Mouse (Mus musculus) regulatory T cell (primary cell): ENCODE measurements around the gene Capg.

Experiments
- in situ Hi-C: fragments of 300-600 bp; cut with MboI, MseI; formaldehyde crosslinking; loops from one replicate; pipeline ENCODE4 v1.15.1; 2025; ENCODE audit warnings: high pct_unique_total_duplicates

The Capg gene

GRCm38 (mm10) chr6:72544283-72544987 is at the start of gene Capg:
TSS of gene Capg (plus strand) at chr6:72544391.
- in situ Hi-C loops: no loop called here

- in situ Hi-C loops: no loop called here
These were observed 45.2 kb upstream of the Capg start for GRCm38 (mm10) chr6:72498950-72499349.

DNA sequence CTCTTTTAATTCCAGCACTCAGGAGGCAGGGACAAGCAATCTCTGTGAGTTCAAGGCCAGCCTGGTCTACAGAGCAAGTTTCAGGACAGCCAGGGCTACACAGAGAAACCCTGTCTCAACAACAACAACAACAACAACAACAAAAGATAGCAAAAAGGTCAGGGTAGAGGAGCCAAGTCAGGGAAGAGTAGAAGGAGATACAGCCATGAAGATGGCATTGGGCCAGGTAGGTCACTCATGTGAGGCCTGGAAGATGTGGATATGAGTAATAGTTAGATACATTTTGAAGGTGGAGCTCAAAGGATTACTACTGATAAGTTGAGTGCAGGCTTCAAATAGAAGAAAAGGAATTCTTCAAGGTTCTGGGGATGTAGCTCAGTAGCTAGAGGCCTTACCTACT is 40.9 kb upstream of the Capg start:
- in situ Hi-C loops: no loop called here

GRCm38 (mm10) chr6:72503939-72504338 is 40.3 kb upstream of the Capg start:
- in situ Hi-C loops: no loop called here

DNA sequence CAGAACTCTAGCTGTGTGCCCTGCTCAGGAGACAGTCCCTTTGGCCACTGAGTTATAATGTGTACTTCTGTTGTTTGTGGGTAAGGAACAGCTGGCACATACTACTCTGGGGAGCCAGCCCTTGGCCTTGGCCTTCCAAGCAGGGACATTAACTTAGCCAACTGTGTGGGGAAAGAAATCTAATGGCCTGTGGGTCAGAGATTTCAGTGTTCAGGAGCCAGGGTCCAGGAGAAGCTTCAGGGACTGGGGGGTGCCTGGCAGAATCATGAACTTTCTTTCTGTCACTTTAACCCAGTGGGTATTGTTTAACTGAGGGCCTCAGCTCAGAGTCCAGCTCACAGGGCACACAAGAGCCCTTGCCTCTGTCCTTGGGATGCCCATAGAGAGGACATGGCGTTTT is 38.1 kb upstream of the Capg start:
- in situ Hi-C loops: no loop called here

GRCm38 (mm10) chr6:72508596-72508995 is 35.6 kb upstream of the Capg start:
- in situ Hi-C loops: no loop called here

DNA sequence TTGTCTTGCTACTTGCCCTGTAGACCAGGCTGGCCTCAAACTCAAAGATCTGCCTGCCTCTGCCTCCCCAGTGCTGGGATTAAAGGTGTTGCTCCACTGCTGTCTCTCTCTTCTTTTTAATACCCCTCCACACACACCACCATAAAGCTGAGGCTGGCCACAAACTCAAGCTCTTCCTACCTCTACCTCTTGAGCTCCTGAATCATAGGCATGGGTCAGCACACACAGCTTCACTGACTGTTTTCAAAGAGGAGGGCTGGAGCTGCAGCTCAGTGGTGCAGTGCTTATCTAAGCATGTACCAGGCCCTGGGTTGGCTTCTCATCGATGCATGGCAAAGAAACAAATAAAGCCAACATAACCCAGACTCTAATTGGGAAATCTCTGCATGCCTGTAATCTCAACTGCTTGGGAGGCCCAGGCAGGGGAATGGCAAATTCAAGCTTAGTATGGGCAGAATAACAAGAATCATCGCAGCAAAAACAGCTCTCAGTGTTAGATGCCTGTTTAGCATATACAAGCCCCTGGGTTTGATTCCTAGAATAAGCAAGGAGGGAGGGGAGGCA is 34.2 kb upstream of the Capg start:
- in situ Hi-C loops: no loop called here

DNA sequence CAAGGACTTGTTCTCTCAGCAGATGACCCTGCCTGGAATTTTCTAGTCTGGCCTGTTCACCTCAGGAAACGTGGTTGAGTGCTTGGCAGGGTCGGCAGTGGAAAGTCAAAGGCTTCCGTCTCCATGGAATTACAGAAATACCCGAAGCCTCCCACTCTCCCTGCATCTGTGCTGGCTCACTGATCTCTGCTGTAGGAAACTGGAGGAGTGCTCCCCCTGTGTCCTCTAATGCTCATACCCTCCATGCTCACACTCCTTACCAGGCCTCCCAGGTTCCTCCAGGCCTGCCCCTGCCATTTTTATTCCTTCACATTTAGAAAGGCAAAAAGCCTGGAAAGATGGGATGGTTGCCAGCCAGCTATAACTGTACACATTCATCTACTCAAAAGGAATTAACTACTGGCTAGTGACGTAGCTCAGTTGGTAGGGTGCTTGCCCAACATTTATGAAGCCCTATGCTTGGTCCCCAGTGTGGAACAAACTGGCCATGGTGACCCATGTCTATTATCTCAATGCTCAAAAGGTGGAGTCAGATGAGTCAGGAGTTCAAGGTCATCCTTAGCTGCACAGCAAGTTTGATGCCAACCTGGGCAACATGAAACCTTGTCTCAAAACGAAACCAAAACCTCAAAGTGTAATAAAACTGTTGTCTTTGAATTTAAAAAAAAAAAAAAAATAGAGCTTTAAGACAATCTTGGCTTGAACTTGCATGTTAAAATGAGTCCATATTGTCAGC is 33.3 kb upstream of the Capg start:
- in situ Hi-C loops: no loop called here

- in situ Hi-C loops: no loop called here
These were observed 31.7 kb upstream of the Capg start for GRCm38 (mm10) chr6:72512386-72513070.

DNA sequence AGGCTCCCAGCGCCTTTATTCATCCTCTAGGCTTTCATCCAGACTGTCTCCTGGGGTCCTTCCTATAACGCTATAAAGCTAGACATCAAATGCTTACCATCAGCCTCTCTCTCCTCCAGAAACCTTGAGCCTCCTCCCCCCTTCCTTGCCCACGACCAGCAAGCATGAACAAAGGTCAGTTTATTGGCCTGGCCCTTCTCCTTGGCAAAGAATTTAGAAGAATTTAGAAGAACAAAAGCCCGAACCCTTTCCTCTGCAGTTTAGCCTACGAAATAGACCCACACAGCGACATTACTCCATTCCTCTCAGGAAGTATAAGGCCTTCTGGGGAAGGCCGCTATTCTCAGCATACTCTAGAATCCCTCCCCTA is 31.1 kb upstream of the Capg start:
- in situ Hi-C loops: no loop called here

- in situ Hi-C loops: no loop called here
These were observed 28.5 kb upstream of the Capg start for GRCm38 (mm10) chr6:72515644-72516043.

- in situ Hi-C loops: no loop called here
These were observed 25.3 kb upstream of the Capg start for GRCm38 (mm10) chr6:72518842-72519241.

DNA sequence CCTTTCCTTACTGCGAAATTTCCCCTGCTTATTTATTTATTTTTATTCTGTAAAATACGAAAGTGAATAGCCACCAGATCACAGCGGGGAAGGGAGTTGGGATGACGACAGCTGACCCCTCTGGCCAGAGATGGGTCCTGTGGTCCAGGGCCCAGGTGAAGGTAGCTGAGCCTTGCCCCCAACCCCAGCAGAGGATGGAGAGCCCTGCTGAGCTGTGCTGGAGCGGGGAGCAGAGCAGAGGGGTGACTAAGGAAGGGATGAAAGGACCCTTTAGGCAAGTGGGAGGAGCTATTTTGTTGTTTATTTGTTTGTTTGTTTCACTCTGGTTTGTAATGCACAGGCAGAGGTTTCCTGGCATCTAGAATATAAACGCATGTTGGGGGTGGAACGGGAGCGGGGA is 24.9 kb upstream of the Capg start:
- in situ Hi-C loops: no loop called here

- in situ Hi-C loops: no loop called here
These were observed 24.1 kb upstream of the Capg start for GRCm38 (mm10) chr6:72519892-72520663.

GRCm38 (mm10) chr6:72520904-72521303 is 23.3 kb upstream of the Capg start:
- in situ Hi-C loops: no loop called here

DNA sequence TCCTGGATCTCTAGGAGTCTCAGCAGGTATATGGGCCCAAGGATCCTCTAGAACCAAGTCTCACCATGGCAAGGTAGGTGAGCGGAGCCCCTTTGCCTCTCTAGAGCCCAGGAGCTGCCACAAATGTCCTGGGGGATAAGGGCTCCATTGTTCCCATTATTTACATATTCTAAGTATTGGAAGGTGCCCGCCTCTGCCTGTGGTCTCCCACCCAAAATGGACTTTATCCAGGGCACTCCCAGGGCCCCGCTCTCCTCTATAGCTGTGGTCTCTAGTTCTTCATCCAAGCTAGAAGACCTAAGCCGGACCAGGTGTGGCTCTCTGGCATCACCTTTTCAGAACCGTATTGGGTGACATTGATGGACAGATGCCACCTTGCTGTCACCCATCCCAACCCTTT is 22.6 kb upstream of the Capg start, which contains the start of gene Sh2d6:
TSS of gene Sh2d6 (minus strand) at position 101 of the 400 bp plus-strand sequence.
- in situ Hi-C loops: no loop called here

DNA sequence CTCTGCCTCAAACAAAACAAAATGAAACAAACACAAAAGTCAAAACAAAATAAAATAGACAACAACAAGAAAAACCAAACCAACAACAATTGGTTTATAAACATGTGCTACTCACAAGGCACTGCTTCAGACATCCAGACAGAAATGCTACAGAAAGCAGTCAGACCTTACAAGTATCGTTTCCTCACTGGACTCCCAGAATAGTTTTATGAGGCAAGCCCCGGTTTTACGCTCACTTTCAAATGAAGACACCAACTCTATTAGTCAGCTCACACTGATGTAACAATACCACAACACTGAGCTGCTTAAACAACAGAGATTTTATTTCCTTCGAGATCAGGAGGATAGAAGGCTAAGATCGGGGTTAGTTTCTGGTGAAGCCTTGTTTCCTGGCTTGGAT is 21.9 kb upstream of the Capg start:
- in situ Hi-C loops: no loop called here

DNA sequence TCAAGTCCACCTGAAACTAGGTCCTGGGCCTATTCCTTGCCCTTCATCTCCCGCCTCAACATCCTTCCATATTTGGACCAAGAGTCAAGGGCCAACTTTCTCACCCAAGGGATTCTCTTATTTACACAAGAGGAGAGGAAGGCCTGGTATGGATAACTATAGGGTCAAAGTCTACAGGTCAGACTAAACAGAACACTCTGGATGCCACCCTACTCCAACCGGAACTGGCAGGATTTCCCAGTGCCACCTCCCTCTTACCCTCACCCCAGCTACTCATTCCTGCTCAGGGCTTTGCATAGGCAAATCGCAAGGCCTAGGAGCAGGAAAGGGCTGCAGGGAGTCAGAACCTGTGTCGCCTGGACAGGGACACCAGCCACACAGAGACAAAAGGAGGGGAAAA is 21.0 kb upstream of the Capg start:
- in situ Hi-C loops: no loop called here

- in situ Hi-C loops: no loop called here
These were observed 20.0 kb upstream of the Capg start for GRCm38 (mm10) chr6:72524160-72524559.

DNA sequence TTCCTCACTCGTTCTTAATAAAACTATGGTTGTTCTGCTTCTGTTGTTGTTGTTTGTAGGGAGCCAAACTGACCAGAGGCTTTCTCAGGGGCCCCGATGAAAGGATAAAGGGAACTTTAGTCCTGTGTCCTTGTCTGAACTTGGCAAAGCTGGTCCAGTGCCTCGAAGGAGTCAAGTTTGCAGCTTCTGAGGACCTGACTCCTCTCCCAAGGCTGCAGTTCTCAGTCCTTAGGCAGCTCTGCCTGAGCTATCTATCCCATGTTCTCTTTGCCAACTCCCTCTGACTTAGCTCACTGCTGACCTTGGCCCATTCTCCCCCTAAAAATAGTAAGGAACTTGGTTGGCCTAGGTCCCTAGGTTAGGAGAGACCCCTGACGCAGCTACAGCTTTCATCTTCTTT is 17.1 kb upstream of the Capg start:
- in situ Hi-C loops: loop anchor here (5.0 kb wide), 1 partner anchor 100 kb away; no protein-coding TSS in a partner anchor

DNA sequence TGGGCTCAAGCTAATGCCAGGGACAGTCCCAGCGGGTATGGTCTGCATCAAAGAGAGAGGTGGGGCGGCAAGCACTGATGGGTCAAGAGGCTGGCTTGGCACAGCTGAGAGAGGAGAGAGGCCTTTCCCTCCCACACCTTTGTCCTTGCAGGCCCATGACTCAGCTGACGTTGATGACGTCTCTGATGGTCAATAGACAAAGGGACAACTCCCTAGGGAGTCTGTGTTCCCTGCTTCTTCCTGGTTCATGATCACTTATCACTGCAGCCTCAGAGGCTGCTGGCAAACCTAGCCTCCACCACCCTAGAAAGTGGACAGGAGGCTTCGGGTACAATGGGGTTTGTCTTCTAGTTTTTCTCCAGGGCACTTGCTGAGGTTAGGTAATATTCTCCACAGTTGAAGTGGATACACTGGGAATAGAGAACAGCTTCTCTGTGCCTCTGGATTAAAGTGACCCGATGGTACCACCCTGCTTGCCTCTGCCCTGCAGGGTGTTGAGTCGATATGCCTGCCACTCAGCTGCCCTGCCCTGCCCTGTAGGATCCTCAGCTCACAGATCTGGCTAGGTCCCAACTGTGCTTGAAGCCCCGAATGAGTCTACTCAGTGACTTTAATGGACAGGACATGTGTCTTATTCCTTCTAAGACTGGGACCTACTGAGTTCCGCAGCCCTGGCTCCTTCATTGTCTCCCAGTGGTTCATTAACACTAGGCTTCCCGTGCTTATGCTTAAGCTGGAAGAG is 15.6 kb upstream of the Capg start:
- in situ Hi-C loops: loop anchor here (5.0 kb wide), 1 partner anchor 101 kb away; no protein-coding TSS in a partner anchor
